Mouse (Mus musculus): ENCODE data around the gene Ina.

The Ina gene

GRCm38 (mm10) chr19:47067096-47067882, 52.8 kb downstream of the Ina start, which contains the start of gene Taf5:
Gene Taf5, plus strand, starts transcription at chr19:47067746.
- DNase-seq = peak; percentile 97

- peak; percentile 82 for DNase-seq
Measured at GRCm38 (mm10) chr19:47067924-47068611, 53.6 kb downstream of the Ina start.

All from right cerebral cortex, postnatal 14 days (tissue).